Mouse (Mus musculus) ovary, postnatal 10 days (tissue): ENCODE data around the gene Carmil1.

Experiments
- DNase-seq: peaks from one replicate; pipeline ENCODE4 v3.0.0; 2022; ENCODE audit warnings: low spot score

Carmil1 gene

DNA sequence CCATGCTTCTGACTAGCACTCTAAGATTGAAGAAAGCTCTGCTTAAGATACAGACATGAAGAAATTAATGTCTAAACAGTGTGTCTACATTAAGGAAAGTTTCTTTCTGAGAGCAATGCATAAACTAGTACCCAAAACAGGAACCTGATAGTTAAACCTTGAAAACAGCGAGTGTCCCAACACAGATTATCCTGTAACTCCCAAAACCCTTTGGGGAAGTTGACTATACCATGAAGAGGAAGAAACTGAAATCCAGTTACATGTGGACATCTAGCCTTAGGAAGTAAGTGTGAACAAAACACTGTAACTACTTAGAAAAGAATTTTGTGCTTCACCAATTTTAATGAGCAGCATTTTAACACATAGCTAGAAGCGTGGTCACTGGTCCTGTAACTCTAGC, 177.4 kb downstream of the Carmil1 start:
- no peak for DNase-seq

- DNase-seq: no peak
Observed at GRCm38 (mm10) chr13:24102256-24102655, 178.3 kb downstream of the Carmil1 start.

DNA sequence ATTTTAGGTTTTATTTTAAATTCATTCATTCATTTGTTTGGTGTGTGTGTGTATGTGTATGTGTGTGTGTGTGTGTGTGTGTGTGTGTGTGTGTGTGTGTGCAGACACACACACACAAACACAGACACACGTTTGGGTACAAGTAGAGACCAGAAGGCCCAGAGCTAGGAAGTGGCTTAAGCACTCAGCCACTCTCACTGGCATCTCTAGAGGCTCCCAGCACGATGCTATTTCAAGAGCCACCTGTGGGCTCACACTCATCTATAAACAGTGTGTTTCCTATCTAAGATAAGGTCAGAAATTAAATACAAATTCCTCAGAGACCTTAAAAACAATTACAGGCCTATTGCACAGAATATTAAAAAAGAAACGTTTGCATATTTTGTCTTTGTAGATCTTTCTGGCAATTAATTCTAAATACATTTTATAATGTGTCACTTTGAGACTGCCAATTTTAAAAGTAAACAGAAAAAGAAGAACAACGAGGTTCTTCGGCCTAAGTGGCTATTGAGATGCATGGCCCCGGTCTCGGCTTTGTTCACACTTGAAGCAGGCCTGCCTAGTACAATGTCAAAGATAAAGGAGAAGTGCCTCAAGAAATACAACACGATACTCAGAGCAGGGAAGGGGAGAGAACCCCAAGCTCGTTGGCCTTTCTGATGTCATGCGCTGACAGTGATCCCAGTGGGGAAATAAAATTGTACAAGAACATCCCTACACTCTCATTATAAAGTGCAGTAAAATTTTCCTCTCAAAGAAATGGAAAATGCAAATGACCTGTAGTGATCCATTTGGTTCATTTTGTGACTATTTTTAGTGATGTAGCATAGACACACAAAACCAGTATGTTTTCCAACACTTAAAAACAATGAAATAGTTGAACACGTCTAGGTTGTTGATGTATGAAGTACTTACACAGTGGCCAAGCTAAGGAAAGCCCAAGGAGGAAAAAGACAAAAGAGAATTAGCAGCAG, 179.2 kb downstream of the Carmil1 start:
- DNase-seq: no peak

GRCm38 (mm10) chr13:24100516-24101094, 180.0 kb downstream of the Carmil1 start:
- no peak for DNase-seq

- no peak for DNase-seq
Observed at GRCm38 (mm10) chr13:24096573-24096972, 184.0 kb downstream of the Carmil1 start.

GRCm38 (mm10) chr13:24094825-24095547, 185.6 kb downstream of the Carmil1 start:
- DNase-seq: no peak

DNA sequence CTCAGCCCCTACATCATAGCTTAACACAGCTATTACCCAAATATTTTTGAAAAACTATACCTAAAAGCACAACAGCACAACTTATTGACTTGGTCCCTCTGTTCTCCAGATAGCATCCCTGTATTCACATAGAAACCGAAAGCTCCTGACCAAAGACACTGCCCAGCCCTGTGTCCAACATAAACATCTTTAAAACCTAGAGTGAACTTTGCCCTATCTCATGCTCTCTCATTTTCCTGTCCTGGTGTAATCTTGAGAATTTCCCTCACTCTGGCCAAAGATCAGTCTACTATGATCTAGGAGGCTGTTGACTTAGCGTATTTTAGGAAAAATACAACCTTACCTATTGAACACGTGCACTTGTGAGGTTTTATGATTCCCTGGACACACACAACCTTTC, 187.5 kb downstream of the Carmil1 start:
- no peak for DNase-seq

DNA sequence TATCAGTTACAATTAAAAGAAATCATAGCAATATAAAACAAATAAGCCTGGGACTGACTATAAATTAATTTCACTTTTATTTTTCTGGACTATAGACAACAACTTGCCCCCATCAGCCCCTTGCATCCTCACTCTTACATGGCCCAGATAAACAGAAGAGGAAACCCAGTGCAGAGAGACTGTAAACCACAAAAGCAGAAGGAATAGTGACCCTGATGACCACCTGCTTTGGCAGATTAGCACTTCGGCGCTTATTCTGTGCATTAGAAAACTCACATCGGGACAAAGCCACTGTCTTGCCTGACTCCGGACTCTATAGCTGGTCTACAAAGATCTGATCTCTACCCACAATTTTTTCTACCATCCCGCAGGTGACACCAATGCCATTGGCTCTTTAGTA, 188.5 kb downstream of the Carmil1 start:
- DNase-seq: no peak

DNA sequence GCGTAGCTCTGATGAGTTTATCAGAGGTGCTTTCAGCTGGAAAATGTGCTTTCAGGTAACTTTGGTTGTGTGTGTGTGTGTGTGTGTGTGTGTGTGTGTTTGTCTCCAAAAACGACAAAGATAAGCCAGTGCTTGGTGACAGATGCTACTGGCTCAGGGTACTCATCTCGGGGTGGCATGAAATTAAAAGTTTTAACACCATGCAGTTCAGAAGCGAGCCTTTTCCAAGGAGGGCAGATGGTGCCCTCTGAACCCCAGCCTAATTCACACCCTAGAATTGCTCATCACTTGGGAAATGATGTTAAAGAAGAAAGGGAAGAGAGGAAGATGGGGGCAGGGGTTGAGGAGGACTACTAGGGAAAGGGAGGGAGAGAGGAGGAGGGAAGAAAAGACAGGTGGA, 198.4 kb downstream of the Carmil1 start:
- DNase-seq: no peak

DNA sequence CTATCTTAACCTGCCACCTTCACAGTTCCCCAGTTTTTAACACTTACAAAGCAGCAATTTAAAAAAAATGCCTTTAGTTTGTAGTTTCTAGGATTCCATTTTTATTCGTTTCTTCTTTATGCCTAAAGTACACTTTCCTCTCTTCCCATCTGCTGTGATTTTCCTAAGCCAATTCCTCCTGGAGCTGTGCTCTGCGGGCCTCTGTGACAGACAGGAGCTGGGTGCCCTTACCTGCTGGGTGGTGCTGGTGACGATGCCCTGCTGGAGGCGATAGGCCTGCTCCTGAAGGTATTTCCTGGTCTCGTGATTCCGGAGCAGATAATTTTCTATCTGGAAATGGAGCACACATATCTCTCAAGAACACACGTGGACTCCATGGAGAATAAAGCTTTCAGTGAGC, 198.9 kb downstream of the Carmil1 start:
- no peak for DNase-seq

- DNase-seq: no peak
Observed at GRCm38 (mm10) chr13:24072588-24072987, 208.0 kb downstream of the Carmil1 start.

GRCm38 (mm10) chr13:24067553-24067952, 213.0 kb downstream of the Carmil1 start:
- DNase-seq: no peak

DNA sequence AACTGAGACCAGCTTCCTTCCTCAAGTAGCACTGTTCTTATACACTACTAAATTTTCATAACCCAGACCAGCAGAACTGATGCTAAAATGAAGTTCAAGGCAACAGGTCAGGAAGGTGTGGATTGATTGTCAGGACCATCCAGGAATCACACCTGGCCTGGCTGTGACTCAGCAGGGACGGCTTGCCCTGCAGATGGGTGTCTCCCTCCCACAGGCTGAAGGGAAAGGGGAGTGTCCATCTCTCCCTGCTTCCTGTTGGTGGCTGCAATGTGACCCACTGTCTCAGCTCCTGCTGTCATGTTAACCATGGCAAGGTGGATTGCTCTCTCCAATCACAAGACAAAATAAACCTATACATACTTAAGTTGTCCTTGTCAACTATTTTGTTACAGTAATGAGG, 215.1 kb downstream of the Carmil1 start:
- no peak for DNase-seq

DNA sequence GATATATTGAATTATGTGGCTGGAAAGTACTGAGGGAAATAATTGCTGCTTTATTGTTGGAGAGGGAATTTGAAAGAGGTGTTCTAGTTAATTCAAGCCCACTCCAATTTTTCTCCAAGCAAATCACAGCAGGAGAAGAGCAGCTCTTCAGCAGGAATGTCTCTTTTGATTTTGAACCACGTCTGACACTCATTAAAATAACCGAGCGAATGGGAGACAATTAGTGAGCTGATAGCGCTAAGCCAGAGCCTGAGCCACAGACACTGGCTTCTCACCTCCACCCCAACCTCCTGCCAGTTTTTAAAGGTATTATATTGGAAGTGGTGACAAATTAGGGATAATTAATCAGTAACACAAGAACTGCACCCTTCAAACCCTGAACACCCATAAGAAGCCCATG, 217.8 kb downstream of the Carmil1 start:
- DNase-seq: no peak

DNA sequence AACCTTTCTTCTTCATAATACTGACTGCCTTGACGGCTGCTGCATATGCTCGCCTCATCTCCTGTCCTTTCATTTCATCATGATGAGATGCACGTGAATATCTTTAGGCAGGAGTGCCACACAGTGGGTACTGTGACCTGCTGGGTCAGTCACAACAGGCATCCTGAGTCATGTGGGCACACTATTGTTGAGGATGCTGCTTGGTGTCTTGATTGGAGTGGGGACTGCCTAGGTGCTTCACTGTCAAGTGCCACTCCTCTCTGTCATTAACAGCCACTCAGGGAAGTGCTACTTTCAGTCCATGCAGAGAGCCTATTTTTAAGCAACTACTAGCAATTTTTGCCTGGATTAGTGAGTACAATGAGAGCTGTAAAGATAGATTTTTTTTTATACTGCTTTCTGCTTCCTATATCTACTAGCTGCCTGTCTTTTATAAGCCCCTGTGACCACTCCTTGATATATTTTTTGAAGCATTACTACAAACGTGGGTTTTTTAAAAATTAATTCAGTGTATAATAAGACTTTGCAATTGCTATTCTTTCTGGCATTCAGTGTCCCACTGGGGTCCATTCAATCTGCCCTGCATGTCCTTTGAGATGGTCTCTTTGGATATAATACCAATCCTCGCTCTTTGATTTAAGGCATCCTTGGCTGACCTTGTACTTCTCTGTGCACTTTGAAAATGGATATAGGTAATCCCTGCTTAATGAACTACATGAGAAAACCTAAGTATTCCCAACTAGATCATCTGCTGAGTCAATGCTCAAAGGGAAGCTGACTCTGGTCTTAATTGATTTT, 225.3 kb downstream of the Carmil1 start:
- DNase-seq: no peak

DNA sequence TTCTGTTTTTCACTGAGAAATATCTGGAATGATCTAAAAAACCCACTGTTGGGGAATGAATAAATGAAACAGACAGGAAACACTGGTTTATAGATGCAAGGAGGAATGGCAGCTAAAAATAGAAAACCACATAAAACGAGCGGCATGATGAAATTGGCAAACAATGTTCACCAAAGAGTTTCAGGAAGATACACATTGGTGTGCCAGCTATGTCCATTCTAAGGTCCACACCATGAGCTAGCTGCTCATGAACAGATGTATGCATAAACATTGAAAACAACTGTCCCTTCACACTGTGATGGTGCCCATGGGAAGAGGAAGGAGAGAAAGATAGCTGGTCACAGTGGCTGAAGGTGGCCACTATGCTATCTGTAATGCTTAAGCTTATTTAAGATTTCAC, 229.1 kb downstream of the Carmil1 start:
- no peak for DNase-seq

DNA sequence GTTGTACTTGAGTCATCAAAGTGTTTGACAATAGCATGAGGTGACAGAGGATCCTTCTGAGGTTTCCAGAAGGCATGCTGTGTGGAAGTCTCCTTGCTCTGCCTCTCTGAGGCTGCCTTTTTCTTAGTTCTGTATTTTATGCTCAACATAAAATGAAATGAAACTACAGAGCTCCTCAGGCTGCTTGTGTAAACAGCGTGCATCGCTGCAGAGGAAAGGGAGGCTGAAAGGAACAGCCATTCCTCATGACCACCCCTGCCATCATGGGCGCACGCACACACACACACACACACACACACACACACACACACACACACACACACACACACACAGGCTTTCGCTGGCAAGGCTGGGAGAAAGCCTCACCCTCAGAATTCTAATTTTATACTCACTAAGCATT, 230.3 kb downstream of the Carmil1 start:
- DNase-seq: no peak

DNA sequence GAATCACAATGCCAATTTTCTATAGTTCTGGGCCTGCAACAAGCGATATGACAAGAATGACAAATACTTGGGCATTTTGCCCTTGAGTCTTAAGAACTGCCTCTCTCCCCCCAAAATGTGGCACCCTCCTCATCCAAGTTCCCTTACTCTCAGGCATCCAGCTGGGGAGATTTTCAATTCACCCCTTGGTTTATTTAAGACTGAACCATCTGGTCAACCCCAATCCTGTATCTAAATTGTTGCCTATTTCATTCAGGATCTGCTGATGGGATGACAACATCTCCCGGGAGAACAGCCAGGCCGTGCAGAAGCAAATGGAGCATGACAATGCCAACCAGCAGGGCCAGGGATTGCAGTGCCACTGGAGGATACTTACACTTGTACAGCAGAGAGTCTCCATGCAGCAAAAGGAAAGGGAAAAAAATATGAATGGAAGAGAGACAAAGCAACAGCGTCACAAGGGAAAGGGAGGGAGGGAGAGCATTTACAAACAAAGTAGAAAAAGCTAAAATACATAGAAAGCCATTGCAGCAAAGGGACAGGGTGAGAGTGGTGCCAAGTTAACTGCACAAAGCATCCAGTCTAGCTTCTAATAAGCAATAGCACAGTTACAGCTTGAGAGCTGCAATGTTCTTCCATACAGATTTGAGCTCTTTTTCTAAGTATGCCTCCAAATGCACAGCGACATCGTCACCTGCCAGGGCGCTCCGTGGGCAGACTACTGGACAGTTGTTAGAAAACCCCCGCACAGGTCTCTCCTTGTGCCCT, 231.1 kb downstream of the Carmil1 start:
- no peak for DNase-seq

DNA sequence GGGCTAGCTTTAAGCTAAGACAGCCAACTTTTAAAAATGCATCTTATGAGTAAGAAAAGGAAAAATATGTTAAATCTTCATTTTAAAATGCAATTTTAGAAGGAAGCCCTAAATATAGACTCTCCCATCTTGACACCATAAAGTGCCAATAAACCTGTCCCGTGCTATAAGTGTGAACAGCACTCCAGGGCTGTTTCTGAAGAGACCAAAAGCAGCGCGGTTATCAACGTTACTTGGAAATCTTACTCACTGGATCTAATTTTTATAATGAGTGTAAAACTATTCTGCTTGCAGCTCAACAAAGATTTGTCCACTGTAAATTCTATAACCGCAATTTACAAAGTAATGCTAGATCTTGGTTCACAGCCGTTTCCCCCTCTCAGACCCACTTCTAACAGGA, 232.0 kb downstream of the Carmil1 start:
- DNase-seq: no peak

GRCm38 (mm10) chr13:24045271-24045670, 235.3 kb downstream of the Carmil1 start:
- DNase-seq: no peak

DNA sequence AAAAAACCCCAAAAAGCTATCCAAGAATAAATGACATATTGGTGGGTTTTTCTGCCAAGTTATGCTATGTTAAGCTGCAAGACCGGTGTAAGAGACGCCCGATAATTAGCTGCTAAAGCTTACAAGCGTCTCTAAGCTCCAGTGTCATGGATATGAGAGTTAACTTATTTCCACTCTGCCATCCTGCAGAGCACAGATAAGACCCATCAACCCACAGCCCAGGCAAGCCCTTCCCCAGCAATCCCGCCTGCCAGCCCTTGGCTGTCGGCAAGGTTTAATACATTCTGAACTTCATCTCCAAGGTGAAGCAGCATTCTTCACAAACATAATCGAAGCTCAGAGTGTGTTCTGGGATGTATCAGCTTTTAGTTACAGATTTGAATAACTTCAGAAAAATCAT, 240.4 kb downstream of the Carmil1 start:
- no peak for DNase-seq
